Mouse (Mus musculus): ENCODE results near the gene Tll1.

Gene Tll1

DNA sequence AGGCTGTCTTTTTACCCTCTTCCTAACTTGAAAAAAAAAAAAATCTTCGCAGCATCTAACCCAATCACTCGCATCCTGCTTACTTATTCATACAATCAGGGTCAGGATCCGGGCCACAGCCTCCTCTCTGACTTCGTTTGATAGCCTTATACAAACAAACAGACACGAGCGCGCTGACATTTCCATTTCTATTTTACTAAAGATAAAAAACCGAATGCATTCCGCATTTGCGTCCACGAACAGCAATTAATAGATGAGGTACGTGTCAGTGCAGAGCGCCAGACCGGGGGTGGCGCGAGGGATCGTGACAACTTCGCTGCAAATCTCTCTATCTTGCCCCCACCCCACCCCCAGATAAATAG, at the start of gene Tll1:
Gene Tll1 (minus strand): TSS at position 248 of the 362 bp plus-strand sequence.
- peak; percentile 74 for DNase-seq (ENCODE audit: low read depth, low spot score)

GRCm38 (mm10) chr8:64238645-64239044, 32.6 kb upstream of the Tll1 start:
- DNase-seq (ENCODE audit: low read depth, low spot score) = no peak

DNA sequence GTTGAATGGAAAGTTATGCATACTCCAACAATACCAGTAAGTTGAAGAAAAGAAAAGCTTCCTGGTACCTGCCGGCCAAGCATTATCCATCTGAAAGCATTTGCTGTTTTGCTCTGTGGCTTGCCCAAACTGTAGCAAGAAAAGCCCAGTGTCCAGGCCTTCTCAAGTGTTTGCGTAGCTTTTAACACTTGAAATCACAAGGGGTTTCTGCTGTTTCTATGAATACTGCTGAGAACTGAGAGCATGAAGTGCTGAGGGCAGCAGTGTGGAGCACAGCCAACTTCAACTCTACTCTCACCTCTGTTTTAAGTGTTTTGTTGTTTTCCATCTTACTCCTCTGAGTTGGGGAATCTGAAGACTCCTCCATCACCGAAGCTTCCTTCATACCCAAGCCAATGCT, 15.5 kb upstream of the Tll1 start:
- DNase-seq (ENCODE audit: low read depth, low spot score) = no peak

DNA sequence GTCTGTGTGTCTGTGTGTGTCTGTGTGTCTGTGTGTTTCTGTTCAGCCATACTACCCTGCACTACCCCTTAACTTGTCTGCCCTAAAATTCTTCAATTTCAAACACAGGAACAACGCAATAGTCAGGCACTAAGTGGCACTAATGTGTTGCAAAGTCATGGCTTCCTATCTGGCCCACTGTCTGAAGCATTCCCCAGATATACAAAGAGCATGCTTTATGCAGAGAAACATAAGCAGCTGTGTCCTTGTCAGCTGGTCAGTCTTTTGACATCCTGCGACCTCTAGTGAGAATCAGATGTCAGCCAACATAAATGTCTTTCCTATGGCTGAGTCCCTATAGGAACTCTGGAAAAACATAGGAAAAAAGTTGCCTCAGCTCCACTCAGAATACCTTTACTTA, 11.6 kb upstream of the Tll1 start:
- DNase-seq (ENCODE audit: low read depth, low spot score) = no peak

DNA sequence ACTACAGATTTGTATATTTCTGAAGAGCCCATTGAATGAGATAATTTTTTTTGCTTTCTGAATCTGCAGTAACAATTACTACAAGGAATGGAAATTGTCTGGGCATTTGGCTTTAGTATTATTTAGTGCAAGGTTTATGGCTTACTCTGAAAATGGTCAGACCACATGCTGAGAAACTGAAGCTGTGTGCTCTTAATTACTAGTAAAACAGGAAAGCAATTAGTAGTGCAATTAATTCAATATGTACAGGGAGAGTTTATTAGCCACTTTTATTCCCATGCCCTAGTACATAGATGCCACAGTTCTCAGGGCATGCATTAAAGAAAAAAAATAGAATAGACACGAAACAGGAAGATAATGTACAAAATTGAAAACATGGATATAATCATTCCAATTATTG, 10.2 kb upstream of the Tll1 start:
- no peak for DNase-seq (ENCODE audit: low read depth, low spot score)

- DNase-seq (ENCODE audit: low read depth, low spot score) = no peak
Observed at GRCm38 (mm10) chr8:64215374-64215773, 9.3 kb upstream of the Tll1 start.

DNA sequence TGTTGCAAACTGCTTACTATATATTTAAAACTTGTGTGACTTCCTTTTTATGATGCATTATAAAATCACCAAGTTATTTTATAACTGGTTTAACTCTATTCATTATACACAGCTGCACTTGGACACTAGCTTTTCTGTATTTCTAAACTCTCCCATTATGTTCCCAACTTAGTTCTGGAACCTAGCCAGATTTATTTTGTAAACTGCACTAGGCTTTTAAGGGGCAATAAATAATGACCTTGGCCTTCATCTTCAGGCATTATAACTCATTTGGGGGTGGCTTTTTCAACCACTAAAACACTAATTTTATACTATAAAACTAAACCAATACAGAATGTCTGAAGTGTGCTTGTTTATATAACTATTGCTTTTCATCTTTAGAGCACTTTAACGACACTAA, 8.8 kb upstream of the Tll1 start:
- DNase-seq (ENCODE audit: low read depth, low spot score) = no peak

- peak; percentile 80 for DNase-seq (ENCODE audit: low read depth, low spot score)
Observed at GRCm38 (mm10) chr8:64206411-64206861, 365 bp upstream of the Tll1 start.

- peak; percentile 55 for DNase-seq (ENCODE audit: low read depth, low spot score)
Observed at GRCm38 (mm10) chr8:64205321-64206023, 599 bp downstream of the Tll1 start.

GRCm38 (mm10) chr8:64204801-64205311, 1.2 kb downstream of the Tll1 start:
- DNase-seq (ENCODE audit: low read depth, low spot score) = peak; percentile 56

DNA sequence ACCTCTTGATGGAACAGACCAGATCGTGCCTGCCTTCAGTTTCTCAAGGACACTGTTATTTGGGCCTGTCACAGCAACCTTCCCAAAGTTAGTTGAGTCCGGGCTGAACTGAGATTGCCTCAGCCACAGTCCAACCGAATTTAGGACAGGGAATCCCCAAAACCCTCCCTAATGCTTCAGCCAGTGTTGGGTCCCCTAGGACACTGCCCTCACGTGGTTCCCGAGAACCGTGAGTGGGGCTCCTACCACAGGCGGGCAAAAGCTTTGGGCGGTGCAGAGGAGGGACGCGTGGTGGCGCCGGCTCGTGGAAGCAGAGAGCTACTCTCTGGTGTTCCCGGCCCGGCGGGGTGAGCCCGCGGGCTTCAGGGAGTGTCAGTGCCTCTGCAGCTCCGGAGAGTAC, 1.9 kb downstream of the Tll1 start:
- peak; percentile 94 for DNase-seq (ENCODE audit: low read depth, low spot score)

DNA sequence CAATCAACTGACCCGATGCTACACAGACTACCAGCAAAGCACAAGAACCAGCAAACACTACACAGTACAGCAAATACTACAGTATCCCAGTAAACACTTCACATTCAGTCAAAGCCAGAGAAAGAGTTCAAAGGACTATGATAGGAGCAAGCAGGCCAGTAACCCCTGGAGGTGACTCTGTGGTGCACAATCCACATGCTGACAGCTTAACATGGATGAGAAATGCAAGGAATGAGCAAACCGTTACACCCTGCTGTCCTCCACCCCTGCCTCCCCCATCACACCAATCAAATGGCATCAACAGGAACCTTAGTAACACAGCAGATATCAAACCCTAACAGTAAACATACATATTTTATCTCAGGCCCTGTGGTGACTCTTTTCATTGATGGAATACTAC, 7.7 kb downstream of the Tll1 start:
- no peak for DNase-seq (ENCODE audit: low read depth, low spot score)

DNA sequence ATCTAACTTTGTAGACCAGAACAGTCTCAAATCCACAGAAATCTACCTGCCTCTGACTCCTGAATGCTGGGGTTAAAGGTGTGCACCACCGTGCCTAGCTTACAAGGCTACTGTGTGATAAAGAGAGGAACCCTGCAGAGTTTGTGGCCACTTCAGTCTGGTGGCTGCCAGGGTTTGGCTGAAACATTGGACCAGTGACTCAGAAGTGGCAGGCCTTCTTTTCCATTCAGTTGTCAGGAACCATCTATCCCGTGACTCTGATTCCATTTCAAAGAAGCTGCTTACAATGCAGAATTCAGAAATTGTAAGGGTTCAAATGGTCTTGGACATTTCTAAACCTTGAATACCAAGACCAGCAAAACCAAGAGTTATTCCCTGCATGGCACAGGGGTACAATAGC, 12.7 kb downstream of the Tll1 start:
- peak; percentile 58 for DNase-seq (ENCODE audit: low read depth, low spot score)

- no peak for DNase-seq (ENCODE audit: low read depth, low spot score)
Observed at GRCm38 (mm10) chr8:64187881-64188280, 18.2 kb downstream of the Tll1 start.

DNA sequence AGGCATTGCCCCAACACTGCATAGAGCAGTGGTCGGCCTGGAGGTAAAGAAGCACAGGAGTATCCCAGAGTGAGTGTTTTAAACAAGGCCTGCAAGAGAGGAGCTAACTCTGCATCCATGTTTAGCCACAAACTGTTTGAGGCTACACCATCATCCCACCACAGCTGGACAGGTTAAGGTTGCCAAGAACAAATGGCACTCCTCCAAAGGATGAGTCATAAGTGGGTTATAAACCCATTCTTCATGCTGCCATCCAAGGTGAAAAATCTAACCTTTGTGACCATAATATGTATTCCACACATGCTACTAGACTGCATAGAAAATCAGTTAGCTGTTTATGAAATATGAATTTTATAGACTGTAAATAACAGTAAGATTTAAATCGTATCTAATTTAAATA, 29.1 kb downstream of the Tll1 start:
- DNase-seq (ENCODE audit: low read depth, low spot score) = no peak

DNA sequence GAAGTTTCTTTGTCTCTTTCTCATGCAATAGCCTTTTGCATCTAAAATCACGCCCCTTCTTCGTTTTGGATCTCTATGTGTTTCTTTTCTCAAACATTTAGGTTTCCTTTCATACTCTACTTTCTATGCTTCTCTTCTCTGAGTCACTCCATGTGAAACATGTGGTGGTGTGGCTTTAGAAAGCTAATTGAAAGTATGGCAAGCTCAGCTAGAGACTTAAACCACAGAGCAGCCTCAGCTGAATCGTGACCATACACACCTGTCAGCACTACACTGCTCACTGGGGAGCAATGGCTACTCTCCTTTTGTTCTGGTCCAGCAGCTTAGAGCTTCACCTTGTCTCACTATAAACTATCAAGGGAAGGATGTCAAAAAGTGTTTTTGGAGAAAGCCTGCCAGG, 31.2 kb downstream of the Tll1 start:
- peak; percentile 42 for DNase-seq (ENCODE audit: low read depth, low spot score)

DNA sequence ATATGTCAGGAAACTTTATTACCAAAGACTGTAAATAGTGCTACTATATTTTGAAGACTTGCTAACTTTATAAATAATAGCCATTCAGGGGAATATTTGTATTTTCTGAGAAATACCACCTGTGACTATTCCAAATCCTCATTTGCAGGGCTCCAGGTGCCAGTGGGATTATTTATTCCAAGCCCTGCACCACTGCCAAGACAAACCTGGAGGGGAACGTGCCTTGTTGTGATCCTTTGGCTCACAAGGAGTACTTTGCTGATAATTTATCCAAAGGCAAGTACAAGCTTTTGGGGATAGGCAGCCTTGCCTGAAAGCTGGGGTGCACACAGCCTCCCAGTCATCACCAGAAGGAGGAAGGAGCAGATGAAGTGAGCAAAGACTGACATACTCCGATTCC, 32.3 kb downstream of the Tll1 start:
- peak; percentile 53 for DNase-seq (ENCODE audit: low read depth, low spot score)

DNA sequence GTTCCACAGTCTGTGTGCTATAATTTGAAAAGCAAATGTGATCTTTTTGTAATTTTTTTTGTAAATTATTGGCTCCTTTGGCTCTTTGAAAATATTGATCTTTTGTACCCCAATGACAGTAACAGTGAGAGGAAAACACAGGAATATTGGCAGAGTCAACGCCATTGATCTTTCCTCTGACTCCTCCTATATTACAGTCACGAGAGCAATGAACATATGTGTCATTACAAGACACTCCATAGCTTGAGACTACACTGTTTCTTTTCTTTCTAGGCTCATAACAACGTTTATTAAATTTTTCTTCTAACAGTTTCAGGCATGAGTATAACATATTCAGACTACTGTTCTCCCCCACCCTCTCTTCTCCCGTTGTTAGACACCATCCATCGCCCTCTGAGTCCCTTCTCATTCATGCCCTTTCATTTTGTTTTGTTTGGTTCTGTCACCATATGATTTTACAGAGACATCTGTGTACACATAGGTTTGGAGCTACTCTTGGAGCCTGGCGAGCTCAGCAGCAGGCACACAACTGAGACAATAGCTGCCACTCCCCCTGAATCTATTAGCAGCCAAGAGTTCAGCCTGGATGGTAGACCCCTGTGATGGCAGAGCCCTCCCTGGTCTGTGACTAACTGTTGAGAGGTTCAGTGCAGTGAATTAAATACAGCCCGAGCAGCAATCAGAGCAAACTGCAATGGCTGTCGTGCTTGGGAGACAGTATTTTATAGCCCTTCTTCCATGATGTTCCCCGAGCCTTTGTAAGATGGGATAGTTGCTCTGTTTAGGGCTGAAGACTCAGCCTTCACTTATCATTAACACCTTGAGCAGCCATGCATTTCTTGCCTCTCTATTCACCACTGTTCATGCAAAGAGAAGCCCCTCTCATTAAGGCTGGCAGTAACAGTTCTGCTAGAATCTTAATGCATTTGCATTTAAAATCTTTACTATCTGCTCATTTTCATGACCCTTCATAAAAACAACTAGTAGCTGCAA, 52.9 kb downstream of the Tll1 start:
- peak; percentile 43 for DNase-seq (ENCODE audit: low read depth, low spot score)

DNA sequence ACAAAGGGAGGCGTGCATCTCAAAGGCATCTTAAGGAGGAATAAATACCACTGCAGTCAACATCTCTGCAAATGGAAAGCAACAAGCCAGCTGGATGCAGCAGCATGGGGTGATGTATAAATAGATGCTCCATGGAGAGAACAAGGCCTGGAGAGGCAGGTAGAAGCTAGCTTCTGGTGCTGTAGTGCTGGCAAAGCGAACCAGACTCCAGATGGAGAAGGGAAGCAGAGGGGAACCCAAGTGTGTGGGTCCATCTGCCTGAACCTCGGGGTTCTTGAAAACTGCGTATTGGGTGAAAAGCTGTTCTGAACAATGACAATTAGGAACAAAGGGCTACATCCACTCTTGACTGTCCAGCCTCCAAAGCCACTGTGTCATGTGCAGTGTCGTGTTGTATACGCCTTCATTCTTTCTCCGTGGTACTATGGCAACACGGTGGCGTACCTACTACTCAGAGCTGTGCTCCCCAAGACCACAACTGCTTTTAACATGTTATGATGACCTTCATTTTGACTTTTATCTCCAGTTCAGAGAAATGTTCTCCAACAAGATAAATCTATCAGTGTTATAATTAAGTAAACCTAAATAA, 53.8 kb downstream of the Tll1 start:
- peak; percentile 99 for DNase-seq (ENCODE audit: low read depth, low spot score)

DNA sequence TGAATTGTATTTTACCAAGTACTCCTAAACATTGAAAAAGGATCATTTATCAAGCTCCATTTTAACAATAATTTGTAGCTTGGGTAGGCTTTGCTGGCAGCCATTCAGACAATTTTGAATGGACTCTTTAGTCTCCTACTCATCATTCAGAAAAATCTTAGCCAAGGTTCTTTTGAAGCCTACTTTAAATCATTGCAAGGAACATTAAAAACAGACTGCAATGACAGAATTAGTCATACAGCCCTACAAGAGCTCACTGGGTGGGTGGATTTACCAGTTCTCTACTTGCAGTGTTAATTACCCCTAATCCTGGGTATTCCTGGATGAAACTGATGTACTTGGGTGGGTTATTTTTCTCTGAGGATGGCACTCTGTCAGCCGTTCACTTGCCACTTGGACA, 69.5 kb downstream of the Tll1 start:
- DNase-seq (ENCODE audit: low read depth, low spot score) = peak; percentile 68

DNA sequence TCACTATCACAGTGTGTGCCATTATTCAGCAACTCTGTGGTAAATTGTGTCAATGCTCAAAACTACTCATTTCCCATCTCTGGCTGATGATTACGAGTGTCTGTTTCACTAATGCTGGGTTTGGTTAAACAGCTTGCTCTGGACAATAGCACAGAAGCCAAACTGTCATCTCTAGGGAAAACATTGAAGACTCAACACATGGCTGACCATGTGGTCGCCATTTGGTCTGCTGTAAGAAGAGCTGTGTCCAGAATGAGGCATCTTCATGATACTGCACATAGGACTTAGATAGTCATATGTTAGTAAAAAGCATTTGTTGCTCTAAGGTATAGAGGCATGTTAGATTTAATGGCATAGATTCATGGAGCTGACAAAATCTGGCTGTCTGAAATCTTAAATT, 98.9 kb downstream of the Tll1 start:
- DNase-seq (ENCODE audit: low read depth, low spot score) = peak; percentile 92

DNA sequence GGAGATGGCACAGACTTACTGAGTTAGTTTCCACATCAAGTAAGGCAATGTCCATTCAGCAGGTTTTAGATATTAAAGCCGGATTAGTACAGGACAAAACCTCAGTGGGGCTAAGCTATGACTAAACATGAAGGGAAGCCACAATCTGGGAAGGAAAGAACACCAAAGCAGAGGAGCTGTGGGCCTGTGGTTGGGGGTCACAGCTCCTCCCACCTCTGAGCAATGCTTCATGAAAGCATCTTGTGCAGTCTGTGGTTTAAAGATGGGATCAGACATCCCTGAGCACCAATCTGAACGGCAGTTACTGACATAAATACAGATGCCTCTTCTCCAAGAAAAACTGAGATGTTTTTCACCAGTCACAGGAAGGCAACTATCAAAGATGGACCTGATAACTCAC, 132.7 kb downstream of the Tll1 start:
- no peak for DNase-seq (ENCODE audit: low read depth, low spot score)

Measured in brain, adult 2 months (tissue).